Mouse (Mus musculus) hindbrain, embryonic 16.5 days (tissue): ENCODE data around the gene Csrp2. TPM values are rescaled to one million over a fixed set of nuclear protein-coding genes. Genes with fewer than 3 reads are reported as not detected.

Experiments used
- ATAC-seq: fragments of 200-750 bp; cut with Nextera tagmentation; 2 replicates; pipeline ENCODE4 v1.8.0; 2017; ENCODE audit warnings: moderate TSS enrichment, moderate library complexity
- H3K27ac ChIP-seq: fragments of 300-500 bp; sonication (generic); 2 replicates; pipeline ENCODE4 v1.5.1; 2014; ENCODE audit warnings: low read depth, mild to moderate bottlenecking, control low read depth, low read length, moderate library complexity
- H3K27me3 ChIP-seq: fragments of 300-500 bp; sonication (generic); replicated peaks from 2 replicates; pipeline ENCODE4 v1.6.1; 2014; ENCODE audit warnings: low read length; ENCODE audit not compliant: control insufficient read depth, insufficient read depth
- H3K36me3 ChIP-seq: fragments of 300-500 bp; sonication (generic); 2 replicates; pipeline ENCODE4 v1.6.1; 2014; ENCODE audit warnings: mild to moderate bottlenecking, low read length, moderate library complexity, mixed read lengths; ENCODE audit not compliant: control insufficient read depth, insufficient read depth
- H3K4me1 ChIP-seq: fragments of 300-500 bp; sonication (generic); 2 replicates; pipeline ENCODE4 v1.6.1; 2014; ENCODE audit warnings: low read depth, low read length; ENCODE audit not compliant: control insufficient read depth, insufficient read depth
- H3K4me2 ChIP-seq: fragments of 300-500 bp; sonication (generic); 2 replicates; pipeline ENCODE4 v1.6.1; 2014; ENCODE audit warnings: mild to moderate bottlenecking, low read length, control low read depth, moderate library complexity
- H3K4me3 ChIP-seq: fragments of 300-500 bp; sonication (generic); 2 replicates; pipeline ENCODE4 v1.5.1; 2014; ENCODE audit warnings: mild to moderate bottlenecking, low read length, control low read depth, moderate library complexity
- H3K9ac ChIP-seq: fragments of 300-500 bp; sonication (generic); 2 replicates; pipeline ENCODE4 v1.6.1; 2014; ENCODE audit warnings: low read depth, mild to moderate bottlenecking, control low read depth, low read length, moderate library complexity
- H3K9me3 ChIP-seq: fragments of 300-500 bp; sonication (generic); 2 replicates; pipeline ENCODE4 v1.6.1; 2014; ENCODE audit warnings: mild to moderate bottlenecking, low read length, moderate library complexity; ENCODE audit not compliant: control insufficient read depth
- WGBS: fragments of 180-500 bp; shearing (Covaris S2); extraction: QIAGEN DNeasy Blood & Tissue Kit; methylation state at CpG from one replicate; pipeline ENCODE4 v1.1.7; 2014; 5-methylcytosine and 5-hydroxymethylcytosine counted together
- polyA plus RNA-seq: library from polyadenylated mRNA; unstranded; fragments of >200 nt; fragmentation: Nextera tagmentation; extraction: Ambion mirVana; gene quantifications from 2 replicates; pipeline ENCODE4 v1.2.1, GENCODE M21; 2015

Csrp2 gene
- polyA plus RNA-seq, 1 experiment from 2014 or later: 120 TPM

DNA sequence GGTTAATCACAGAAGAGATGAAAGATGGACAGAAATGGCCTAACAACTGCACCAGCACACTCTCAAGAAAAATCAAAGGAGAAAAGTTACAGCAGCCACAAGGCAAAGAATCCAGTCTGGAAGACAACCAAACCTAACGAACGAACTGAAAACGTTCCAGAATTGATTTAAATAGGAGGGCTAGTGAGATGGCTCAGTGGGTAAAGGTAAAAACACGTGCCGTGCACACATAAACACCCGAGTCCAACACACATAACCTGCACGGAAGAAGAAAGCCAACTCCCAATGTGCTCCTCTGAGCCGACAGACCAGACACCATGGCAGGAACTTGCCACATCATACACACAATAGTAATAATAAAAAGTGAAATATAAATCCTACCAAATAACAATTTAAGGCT lies 32.7 kb downstream of the Csrp2 start:
- Histone ChIP-seq H3K4me1 (no peaks in the 10 kb centered on the region), H3K4me2 (no peak overlapping the region), H3K36me3 (peaks cover 15% of the 10 kb centered on the region), H3K9me3 (no peaks in the 10 kb centered on the region), H3K27me3 (no peaks in the 10 kb centered on the region), H3K4me3 (no peak overlapping the region), H3K9ac (no peak overlapping the region), H3K27ac (no peak overlapping the region)
- WGBS: 84% methylated on average over 8 of the region's 8 CpGs
- no peak for ATAC-seq

DNA sequence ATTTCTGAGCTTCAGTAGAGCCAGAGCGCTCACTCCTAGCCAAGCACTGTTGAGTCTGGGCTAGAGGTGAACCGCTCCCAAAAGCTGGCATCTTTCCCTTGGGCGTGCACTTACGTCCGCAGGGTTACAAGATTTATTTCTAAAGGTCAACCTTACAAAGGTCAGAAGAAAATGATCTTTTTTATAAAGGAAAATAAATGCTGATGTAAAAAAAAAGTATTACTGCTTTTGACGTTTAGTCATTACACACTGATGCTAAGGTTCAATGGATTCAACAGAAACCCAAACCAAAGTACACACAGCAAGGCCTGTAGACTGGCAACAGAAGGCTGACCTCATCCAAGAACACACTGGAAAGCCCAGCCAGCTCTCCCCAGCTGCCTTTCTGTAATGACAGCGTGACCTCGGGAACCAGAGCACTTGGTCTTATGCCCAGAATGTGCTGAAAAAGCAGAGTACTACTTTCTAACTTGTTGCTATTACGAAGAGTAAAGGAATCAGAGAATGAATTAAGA lies 33.4 kb downstream of the Csrp2 start:
- no peak overlapping the region for H3K4me2 ChIP-seq
- no peaks in the 10 kb centered on the region for H3K4me1 ChIP-seq
- WGBS: 52% methylated on average over 9 of the region's 9 CpGs
- no peak overlapping the region for H3K4me3 ChIP-seq
- H3K9me3 ChIP-seq: no peaks in the 10 kb centered on the region
- H3K27ac ChIP-seq: no peak overlapping the region
- no peaks in the 10 kb centered on the region for H3K27me3 ChIP-seq
- H3K36me3 ChIP-seq: peaks cover 8% of the 10 kb centered on the region
- peak; percentile 94 for ATAC-seq
- no peak overlapping the region for H3K9ac ChIP-seq

DNA sequence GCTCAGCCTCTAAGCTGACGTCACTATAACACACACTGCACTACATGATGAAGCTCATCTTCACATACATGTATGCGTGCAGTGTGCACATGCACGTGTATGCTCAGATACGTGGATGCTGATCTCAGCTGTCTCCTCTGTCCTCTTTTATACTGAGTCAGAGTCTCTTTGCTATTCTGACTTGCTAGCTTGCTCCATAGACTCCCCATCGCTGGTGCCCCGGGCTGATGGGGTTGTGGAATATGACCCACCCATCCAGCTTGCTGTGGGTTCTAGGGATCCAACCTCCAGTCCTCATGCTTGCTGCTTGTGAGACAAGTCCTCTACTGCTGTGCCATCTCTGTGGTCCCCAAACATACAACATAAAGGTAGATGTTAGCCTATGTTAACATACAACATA lies 39.3 kb downstream of the Csrp2 start:
- no peak overlapping the region for H3K9ac ChIP-seq
- H3K4me3 ChIP-seq: no peak overlapping the region
- no peak overlapping the region for H3K27ac ChIP-seq
- no peaks in the 10 kb centered on the region for H3K27me3 ChIP-seq
- H3K36me3 ChIP-seq: peaks cover 18% of the 10 kb centered on the region
- 95% methylated on average over 6 of the region's 6 CpGs for WGBS
- H3K4me1 ChIP-seq: no peaks in the 10 kb centered on the region
- no peak for ATAC-seq
- H3K9me3 ChIP-seq: no peaks in the 10 kb centered on the region
- no peak overlapping the region for H3K4me2 ChIP-seq

DNA sequence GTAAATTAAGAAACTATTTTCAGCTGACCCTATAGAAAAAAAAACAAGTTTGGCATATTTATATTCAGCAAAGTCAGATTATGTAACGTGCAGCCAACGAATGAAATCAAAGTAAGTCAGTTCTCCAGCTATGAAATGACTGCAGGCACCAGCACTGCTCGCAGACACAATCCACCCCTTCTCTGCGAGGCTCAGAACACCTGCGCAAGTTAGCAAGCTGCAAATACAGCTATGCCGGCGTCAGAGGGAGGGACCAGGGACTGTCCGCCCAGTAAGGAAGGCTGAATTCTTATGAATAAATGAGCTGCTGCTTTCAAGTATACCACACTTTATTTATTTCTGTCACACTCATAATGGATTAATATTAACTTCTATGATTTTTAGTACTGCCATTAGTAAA lies 40.2 kb downstream of the Csrp2 start:
- H3K36me3 ChIP-seq: peaks cover 17% of the 10 kb centered on the region
- WGBS: 95% methylated on average over 8 of the region's 8 CpGs
- no peaks in the 10 kb centered on the region for H3K9me3 ChIP-seq

DNA sequence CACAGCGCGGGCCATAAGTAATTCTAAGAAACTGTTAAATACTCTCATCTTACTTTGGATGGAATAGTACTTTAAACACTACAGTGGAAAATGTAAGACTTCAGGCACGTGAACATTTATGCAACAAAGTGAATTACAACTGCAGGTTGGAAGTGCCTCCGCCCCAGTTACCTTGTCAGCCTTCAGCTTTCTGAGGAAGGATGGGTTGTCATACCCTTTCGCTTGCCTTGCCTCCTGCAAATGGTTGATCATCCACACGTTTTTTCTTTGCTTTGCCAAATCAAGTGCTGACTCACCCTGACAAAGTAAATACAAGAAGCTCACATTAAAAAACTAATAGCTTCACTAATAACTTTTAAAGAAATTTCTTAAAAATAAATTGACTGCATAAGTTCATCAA lies 41.3 kb downstream of the Csrp2 start:
- WGBS: 88% methylated on average over 6 of the region's 6 CpGs
- Histone ChIP-seq H3K36me3 (peaks cover 10% of the 10 kb centered on the region), H3K9ac (no peak overlapping the region), H3K27me3 (no peaks in the 10 kb centered on the region), H3K9me3 (no peaks in the 10 kb centered on the region), H3K4me1 (no peaks in the 10 kb centered on the region), H3K4me2 (no peak overlapping the region), H3K4me3 (no peak overlapping the region), H3K27ac (no peak overlapping the region)
- no peak for ATAC-seq

More for the DNA sequence above, 40.2 kb downstream of the Csrp2 start:
- Histone ChIP-seq H3K9ac (no peak overlapping the region), H3K4me1 (no peaks in the 10 kb centered on the region), H3K27ac (no peak overlapping the region), H3K27me3 (no peaks in the 10 kb centered on the region), H3K4me2 (no peak overlapping the region), H3K4me3 (no peak overlapping the region)
- ATAC-seq: no peak

DNA sequence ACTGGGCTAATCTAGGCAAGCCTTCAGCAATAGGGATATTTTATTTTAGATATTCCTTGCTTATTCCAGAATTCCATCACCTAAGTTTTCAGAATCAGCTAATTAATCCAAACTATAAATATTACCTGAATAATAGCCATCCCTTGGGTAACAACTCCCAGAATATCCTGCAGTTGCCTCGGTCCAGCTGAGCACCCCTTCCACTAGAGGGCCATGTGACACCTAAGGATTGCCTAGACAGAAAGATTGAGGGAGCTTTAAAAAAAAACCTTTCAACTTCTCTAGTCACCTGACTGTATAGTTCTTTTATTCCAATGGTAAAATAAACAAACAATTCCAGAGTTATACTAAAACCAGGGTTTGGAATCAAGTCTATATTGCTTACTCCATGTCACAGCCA lies 42.6 kb downstream of the Csrp2 start:
- Histone ChIP-seq H3K9me3 (no peaks in the 10 kb centered on the region), H3K4me3 (no peak overlapping the region), H3K9ac (no peak overlapping the region), H3K4me1 (no peaks in the 10 kb centered on the region), H3K4me2 (no peak overlapping the region), H3K27me3 (no peaks in the 10 kb centered on the region), H3K36me3 (peaks cover 10% of the 10 kb centered on the region), H3K27ac (no peak overlapping the region)
- no peak for ATAC-seq
- 45% methylated on average over 1 of the region's 1 CpGs for WGBS

DNA sequence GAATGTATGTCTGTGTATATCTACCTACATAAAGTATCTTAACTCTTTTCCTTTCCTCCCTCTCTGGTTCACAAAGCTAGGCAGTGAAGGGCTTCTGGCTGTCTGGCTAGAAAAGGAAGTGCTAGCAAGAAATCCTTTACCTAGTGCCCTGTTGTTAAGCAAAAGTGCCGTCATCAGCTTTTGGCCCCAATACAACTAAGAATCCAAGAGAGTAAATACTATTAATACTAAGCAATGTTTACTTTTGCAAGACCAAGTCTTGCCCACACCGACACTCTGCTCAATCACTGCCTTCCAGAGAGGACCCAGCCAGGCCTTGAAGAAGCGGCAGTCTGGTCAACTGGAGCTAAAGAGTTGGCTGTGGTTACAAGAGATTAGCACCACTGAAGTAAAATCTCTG lies 51.5 kb downstream of the Csrp2 start:
- peaks cover 14% of the 10 kb centered on the region for H3K36me3 ChIP-seq
- H3K4me2 ChIP-seq: no peak overlapping the region
- no peaks in the 10 kb centered on the region for H3K27me3 ChIP-seq
- H3K9me3 ChIP-seq: no peaks in the 10 kb centered on the region
- ATAC-seq: no peak
- 94% methylated on average over 3 of the region's 3 CpGs for WGBS
- no peaks in the 10 kb centered on the region for H3K4me1 ChIP-seq
- no peak overlapping the region for H3K4me3 ChIP-seq
- no peak overlapping the region for H3K27ac ChIP-seq
- H3K9ac ChIP-seq: no peak overlapping the region

DNA sequence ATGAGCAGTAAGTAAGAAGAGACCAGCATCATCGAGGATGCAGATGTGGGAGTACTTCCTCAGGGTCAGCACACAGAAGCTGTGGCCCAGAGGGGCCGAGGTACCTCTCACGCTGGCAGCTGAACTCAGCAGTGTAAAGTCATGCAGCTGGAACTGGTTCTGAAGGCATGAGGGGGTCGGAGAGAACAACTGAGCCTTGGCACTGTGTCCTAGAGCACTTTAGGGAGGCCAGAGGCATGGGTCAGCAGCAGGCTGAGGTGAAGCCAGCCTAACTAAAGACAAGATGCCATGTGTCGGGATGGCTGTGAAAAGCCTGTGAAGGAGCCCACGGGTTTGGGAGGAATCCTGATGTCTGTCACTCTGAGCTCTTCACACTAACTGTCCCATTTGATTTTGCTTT lies 51.9 kb downstream of the Csrp2 start:
- ATAC-seq: no peak
- WGBS: 89% methylated on average over 6 of the region's 6 CpGs
- Histone ChIP-seq H3K9ac (no peak overlapping the region), H3K4me1 (no peaks in the 10 kb centered on the region), H3K4me2 (no peak overlapping the region), H3K27me3 (no peaks in the 10 kb centered on the region), H3K4me3 (no peak overlapping the region), H3K36me3 (peaks cover 14% of the 10 kb centered on the region), H3K9me3 (no peaks in the 10 kb centered on the region), H3K27ac (no peak overlapping the region)

DNA sequence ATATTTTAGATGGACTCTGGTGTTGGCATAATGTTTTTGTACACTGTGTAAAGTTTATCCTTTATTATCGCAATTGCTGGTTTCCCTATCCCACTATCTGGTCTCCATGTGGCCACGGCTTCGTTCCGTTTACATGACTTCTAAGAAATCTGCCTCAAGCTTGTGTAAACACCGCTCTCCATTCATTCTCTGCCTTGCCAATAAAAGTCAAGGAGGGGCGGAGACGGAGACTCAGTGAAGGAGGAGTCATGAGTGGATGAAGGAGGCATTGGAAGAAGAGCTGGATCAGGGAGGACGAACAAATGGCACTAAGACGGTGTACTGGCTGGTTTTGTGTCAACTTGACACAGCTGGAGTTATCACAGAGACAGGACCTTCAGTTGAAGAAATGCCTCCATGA lies 52.4 kb downstream of the Csrp2 start:
- Histone ChIP-seq H3K4me1 (no peaks in the 10 kb centered on the region), H3K4me3 (no peak overlapping the region), H3K36me3 (peaks cover 14% of the 10 kb centered on the region), H3K27me3 (no peaks in the 10 kb centered on the region), H3K9ac (no peak overlapping the region), H3K4me2 (no peak overlapping the region), H3K9me3 (no peaks in the 10 kb centered on the region), H3K27ac (no peak overlapping the region)
- ATAC-seq: no peak
- WGBS: 83% methylated on average over 9 of the region's 9 CpGs

DNA sequence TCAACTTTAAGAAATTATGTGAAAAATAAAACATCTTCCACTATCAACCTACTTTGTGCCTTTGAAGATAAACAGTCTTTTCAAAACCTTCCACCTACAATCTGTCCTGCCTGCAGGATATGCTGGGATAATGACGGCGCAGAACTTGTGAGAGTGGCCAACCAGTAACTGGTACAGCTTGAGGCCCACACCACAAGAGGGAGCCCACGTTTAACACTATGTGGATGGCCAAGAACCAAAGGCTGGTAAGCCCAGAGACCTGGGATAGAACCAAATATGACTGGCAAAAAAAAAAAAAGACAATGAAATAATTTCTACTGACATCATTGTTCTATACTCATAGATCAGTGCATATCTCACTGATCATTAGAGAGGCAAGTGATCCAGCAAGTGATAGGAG lies 54.9 kb downstream of the Csrp2 start:
- Histone ChIP-seq H3K36me3 (peaks cover 10% of the 10 kb centered on the region), H3K4me1 (no peaks in the 10 kb centered on the region), H3K9me3 (no peaks in the 10 kb centered on the region), H3K4me3 (no peak overlapping the region), H3K27ac (no peak overlapping the region), H3K9ac (no peak overlapping the region), H3K4me2 (no peak overlapping the region), H3K27me3 (no peaks in the 10 kb centered on the region)
- peak; percentile 54 for ATAC-seq
- 47% methylated on average over 3 of the region's 3 CpGs for whole genome bisulfite sequencing
